Mouse (Mus musculus) spleen, adult 2 months (tissue): ENCODE measurements around the gene Dhrs11. TPM values are rescaled to one million over a fixed set of nuclear protein-coding genes. Genes with fewer than 3 reads are reported as not detected.

ENCODE experiments used
- DNase-seq, 2 experiments: peaks; one replicate each; pipeline versions ENCODE4 v3.0.0 to v3.0.0-alpha.2; 2012 to 2021; ENCODE audit warnings: low spot score in 2 of 2, low read depth in 1 of 2
- H3K27ac ChIP-seq: fragments of 200-500 bp; 2 replicates; pipeline ENCODE4 v1.5.1; 2012; ENCODE audit warnings: low read length, inconsistent platforms; ENCODE audit not compliant: insufficient read depth
- H3K27me3 ChIP-seq: fragments of 200-500 bp; 2 replicates; pipeline ENCODE4 v1.6.1; 2012; ENCODE audit warnings: mild to moderate bottlenecking, moderate library complexity, low read length, inconsistent platforms; ENCODE audit not compliant: control insufficient read depth, insufficient read depth
- H3K36me3 ChIP-seq: fragments of 200-500 bp; 2 replicates; pipeline ENCODE4 v1.6.1; 2012; ENCODE audit warnings: mild to moderate bottlenecking, low read length, inconsistent platforms; ENCODE audit not compliant: control insufficient read depth, insufficient read depth
- H3K4me1 ChIP-seq: fragments of 200-500 bp; 2 replicates; pipeline ENCODE4 v1.6.1; 2011; ENCODE audit warnings: inconsistent platforms; ENCODE audit not compliant: control insufficient read depth, insufficient read depth, insufficient read length
- H3K4me3 ChIP-seq: fragments of 200-500 bp; 2 replicates; pipeline ENCODE4 v1.5.1; 2011; ENCODE audit warnings: mild to moderate bottlenecking, inconsistent platforms; ENCODE audit not compliant: insufficient read depth, insufficient read length; ENCODE audit errors: extremely low read depth
- CTCF ChIP-seq: fragments of 200-500 bp; IDR thresholded peaks from 2 replicates; pipeline ENCODE4 v1.5.1; 2011; ENCODE audit warnings: mild to moderate bottlenecking, inconsistent platforms; ENCODE audit not compliant: insufficient read depth, insufficient read length, insufficient replicate concordance; ENCODE audit errors: extremely low read depth
- POLR2A ChIP-seq: fragments of 200-500 bp; IDR thresholded peaks from 2 replicates; pipeline ENCODE4 v1.6.1; 2011; ENCODE audit warnings: low read depth, low read length, inconsistent platforms
- WGBS: fragments of 180-500 bp; shearing (Covaris S2); methylation state at CpG from one replicate; pipeline ENCODE4 v1.1.7; 2018; 5-methylcytosine and 5-hydroxymethylcytosine counted together
- polyA plus RNA-seq: library from polyadenylated mRNA; depleted of rRNA; stranded (reverse); fragments of >200 nt; gene quantifications from 2 replicates; pipeline ENCODE4 v1.2.3, GENCODE M21; 2012

The Dhrs11 gene
- polyA plus RNA-seq, 1 experiment: 126 TPM

- no peak overlapping the region for H3K27ac ChIP-seq
- H3K27me3 ChIP-seq: no peaks in the 10 kb centered on the region
- peaks cover 9% of the 10 kb centered on the region for H3K36me3 ChIP-seq
- TF ChIP-seq CTCF (no peak), POLR2A (no peak)
- H3K4me1 ChIP-seq: peaks cover 4% of the 10 kb centered on the region; the same call in 1 of the 2 replicates
- 93% methylated on average over 10 of the region's 10 CpGs for WGBS
- no peak for DNase-seq
- H3K4me3 ChIP-seq: no peak overlapping the region
Observed at GRCm38 (mm10) chr11:84825261-84825807, 3.5 kb downstream of the Dhrs11 start.

- WGBS: 60% methylated on average over 10 of the region's 10 CpGs
- Histone ChIP-seq H3K27me3 (no peaks in the 10 kb centered on the region), H3K27ac (no peak overlapping the region), H3K4me3 (no peak overlapping the region), H3K36me3 (peaks cover 9% of the 10 kb centered on the region), H3K4me1 (peaks cover 7% of the 10 kb centered on the region; the same call in 1 of the 2 replicates)
- TF ChIP-seq CTCF: no peak
- DNase-seq: no peak
Observed at GRCm38 (mm10) chr11:84823484-84823897, 5.3 kb downstream of the Dhrs11 start.

GRCm38 (mm10) chr11:84822487-84822886 lies 6.3 kb downstream of the Dhrs11 start:
- TF ChIP-seq POLR2A (no peak), CTCF (no peak)
- DNase-seq: no peak
- no peaks in the 10 kb centered on the region for H3K27me3 ChIP-seq
- WGBS: 80% methylated on average over 5 of the region's 5 CpGs
- peak overlapping the region; percentile 40; the same call in 1 of the 2 replicates for H3K27ac ChIP-seq
- peaks cover 9% of the 10 kb centered on the region for H3K36me3 ChIP-seq
- H3K4me3 ChIP-seq: no peak overlapping the region
- peaks cover 3% of the 10 kb centered on the region; the same call in 1 of the 2 replicates for H3K4me1 ChIP-seq

GRCm38 (mm10) chr11:84821131-84821770 lies 7.5 kb downstream of the Dhrs11 start:
- Histone ChIP-seq H3K36me3 (peaks cover 9% of the 10 kb centered on the region), H3K4me1 (peaks cover 3% of the 10 kb centered on the region; the same call in 1 of the 2 replicates), H3K27ac (no peak overlapping the region), H3K27me3 (no peaks in the 10 kb centered on the region), H3K4me3 (no peak overlapping the region)
- 98% methylated on average over 9 of the region's 9 CpGs for WGBS
- no peak for DNase-seq
- TF ChIP-seq POLR2A (no peak), CTCF (no peak)

GRCm38 (mm10) chr11:84818961-84819692 lies 9.7 kb downstream of the Dhrs11 start, which contains the start of gene Mrm1:
Mrm1 (minus strand) TSS chr11:84819515.
- Histone ChIP-seq H3K27me3 (no peaks in the 10 kb centered on the region), H3K36me3 (peaks cover 6% of the 10 kb centered on the region), H3K27ac (peak within 1 kb of the TSS; percentile 83), H3K4me1 (peaks cover 3% of the 10 kb centered on the region; the same call in 1 of the 2 replicates), H3K4me3 (peak within 1 kb of the TSS; percentile 83)
- TF ChIP-seq CTCF (peak; percentile 84), POLR2A (peak; percentile 78)
- under 1% methylated on average over 55 of the region's 55 CpGs for WGBS
- peak; percentile 91 to 96 for DNase-seq

- TF ChIP-seq POLR2A (peak; percentile 68), CTCF (peak; percentile 64; the same call in 1 of the 2 replicates)
- Histone ChIP-seq H3K27me3 (no peaks in the 10 kb centered on the region), H3K4me1 (peaks cover 3% of the 10 kb centered on the region; the same call in 1 of the 2 replicates), H3K27ac (peak overlapping the region; percentile 83), H3K36me3 (peaks cover 6% of the 10 kb centered on the region), H3K4me3 (peak overlapping the region; percentile 83)
- DNase-seq: peak; percentile 77 to 78
- under 1% methylated on average over 39 of the region's 39 CpGs for WGBS
Observed at GRCm38 (mm10) chr11:84818085-84818960, 10.5 kb downstream of the Dhrs11 start.
